Mouse (Mus musculus): ENCODE results near the gene Larp6. TPM values are rescaled to one million over a fixed set of nuclear protein-coding genes. Genes with fewer than 3 reads are reported as not detected.

Gene Larp6
- polyA plus RNA-seq, 1 experiment from 2014 or later = 1.1 TPM

- no peak for ATAC-seq
- TF ChIP-seq CTCF (IDR thresholded peaks at IDR 0.05) (no peak), EP300 (IDR thresholded peaks at IDR 0.05) (no peak)
- Histone ChIP-seq H3K4me2 (replicated peaks; ENCODE audit: low read depth, low read length) (no peak overlapping the region), H3K27ac (ENCODE audit: low read length) (no peak overlapping the region), H3K4me1 (ENCODE audit: insufficient read depth, low read depth, low read length) (no peaks in the 10 kb centered on the region), H3K9me3 (ENCODE audit: low read length) (no peaks in the 10 kb centered on the region), H3K4me3 (ENCODE audit: low read depth, low read length) (no peak overlapping the region), H3K9ac (replicated peaks; ENCODE audit: low read depth) (no peak overlapping the region), H3K36me3 (ENCODE audit: insufficient read depth, low read length) (no peaks in the 10 kb centered on the region), H3K27me3 (replicated peaks; ENCODE audit: insufficient read depth, low read length) (no peaks in the 10 kb centered on the region)
- no peak for DNase-seq (ENCODE audit: low spot score)
- 73% methylated on average over 6 of the region's 6 CpGs for WGBS
These were observed 3.1 kb upstream of the Larp6 start for GRCm38 (mm10) chr9:60709721-60710120.

- ATAC-seq (no peak), DNase-seq (ENCODE audit: low spot score) (no peak)
- no peak overlapping the region for H3K27ac ChIP-seq (ENCODE audit: low read length)
- H3K9ac ChIP-seq (replicated peaks; ENCODE audit: low read depth) = no peak overlapping the region
- no peak overlapping the region for H3K4me3 ChIP-seq (ENCODE audit: low read depth, low read length)
- 73% methylated on average over 5 of the region's 5 CpGs for WGBS
- H3K4me2 ChIP-seq (replicated peaks; ENCODE audit: low read depth, low read length) = no peak overlapping the region
- no peaks in the 10 kb centered on the region for H3K36me3 ChIP-seq (ENCODE audit: insufficient read depth, low read length)
- no peak for TF ChIP-seq EP300 (IDR thresholded peaks at IDR 0.05)
- TF ChIP-seq CTCF (IDR thresholded peaks at IDR 0.05) = no peak
- no peaks in the 10 kb centered on the region for H3K27me3 ChIP-seq (replicated peaks; ENCODE audit: insufficient read depth, low read length)
- H3K4me1 ChIP-seq (ENCODE audit: insufficient read depth, low read depth, low read length) = no peaks in the 10 kb centered on the region
- H3K9me3 ChIP-seq (ENCODE audit: low read length) = no peaks in the 10 kb centered on the region
These were observed 778 bp upstream of the Larp6 start for GRCm38 (mm10) chr9:60712011-60712410.

GRCm38 (mm10) chr9:60713616-60714015, 827 bp downstream of the Larp6 start:
- DNase-seq (ENCODE audit: low spot score) = no peak
- TF ChIP-seq CTCF (IDR thresholded peaks at IDR 0.05) (no peak), EP300 (IDR thresholded peaks at IDR 0.05) (no peak)
- Histone ChIP-seq H3K4me1 (ENCODE audit: insufficient read depth, low read depth, low read length) (no peaks in the 10 kb centered on the region), H3K4me3 (ENCODE audit: low read depth, low read length) (peak overlapping the region; percentile 51; the same call in 1 of the 2 replicates), H3K27ac (ENCODE audit: low read length) (no peak overlapping the region), H3K4me2 (replicated peaks; ENCODE audit: low read depth, low read length) (peak overlapping the region; percentile 98), H3K9ac (replicated peaks; ENCODE audit: low read depth) (no peak overlapping the region), H3K36me3 (ENCODE audit: insufficient read depth, low read length) (no peaks in the 10 kb centered on the region), H3K9me3 (ENCODE audit: low read length) (no peaks in the 10 kb centered on the region), H3K27me3 (replicated peaks; ENCODE audit: insufficient read depth, low read length) (no peaks in the 10 kb centered on the region)
- no peak for ATAC-seq
- 41% methylated on average over 4 of the region's 4 CpGs for WGBS

GRCm38 (mm10) chr9:60714191-60714590, 1.4 kb downstream of the Larp6 start:
- Histone ChIP-seq H3K9ac (replicated peaks; ENCODE audit: low read depth) (no peak overlapping the region), H3K36me3 (ENCODE audit: insufficient read depth, low read length) (no peaks in the 10 kb centered on the region), H3K4me2 (replicated peaks; ENCODE audit: low read depth, low read length) (no peak overlapping the region), H3K4me3 (ENCODE audit: low read depth, low read length) (no peak overlapping the region), H3K27me3 (replicated peaks; ENCODE audit: insufficient read depth, low read length) (no peaks in the 10 kb centered on the region), H3K9me3 (ENCODE audit: low read length) (no peaks in the 10 kb centered on the region), H3K4me1 (ENCODE audit: insufficient read depth, low read depth, low read length) (no peaks in the 10 kb centered on the region), H3K27ac (ENCODE audit: low read length) (no peak overlapping the region)
- no peak for DNase-seq (ENCODE audit: low spot score)
- no peak for ATAC-seq
- TF ChIP-seq CTCF (IDR thresholded peaks at IDR 0.05) (no peak), EP300 (IDR thresholded peaks at IDR 0.05) (no peak)
- 62% methylated on average over 6 of the region's 6 CpGs for WGBS

- 83% methylated on average over 4 of the region's 4 CpGs for WGBS
- no peak for ATAC-seq
- Histone ChIP-seq H3K9ac (replicated peaks; ENCODE audit: low read depth) (no peak overlapping the region), H3K27ac (ENCODE audit: low read length) (no peak overlapping the region), H3K4me3 (ENCODE audit: low read depth, low read length) (no peak overlapping the region), H3K4me1 (ENCODE audit: insufficient read depth, low read depth, low read length) (no peaks in the 10 kb centered on the region), H3K27me3 (replicated peaks; ENCODE audit: insufficient read depth, low read length) (no peaks in the 10 kb centered on the region), H3K4me2 (replicated peaks; ENCODE audit: low read depth, low read length) (no peak overlapping the region), H3K36me3 (ENCODE audit: insufficient read depth, low read length) (no peaks in the 10 kb centered on the region), H3K9me3 (ENCODE audit: low read length) (no peaks in the 10 kb centered on the region)
- TF ChIP-seq CTCF (IDR thresholded peaks at IDR 0.05) (no peak), EP300 (IDR thresholded peaks at IDR 0.05) (no peak)
- DNase-seq (ENCODE audit: low spot score) = no peak
These were observed 2.5 kb downstream of the Larp6 start for GRCm38 (mm10) chr9:60715271-60715670.

GRCm38 (mm10) chr9:60715828-60716227, 3.0 kb downstream of the Larp6 start:
- Histone ChIP-seq H3K9me3 (ENCODE audit: low read length) (no peaks in the 10 kb centered on the region), H3K27me3 (replicated peaks; ENCODE audit: insufficient read depth, low read length) (no peaks in the 10 kb centered on the region), H3K27ac (ENCODE audit: low read length) (no peak overlapping the region), H3K4me3 (ENCODE audit: low read depth, low read length) (no peak overlapping the region), H3K36me3 (ENCODE audit: insufficient read depth, low read length) (no peaks in the 10 kb centered on the region), H3K4me2 (replicated peaks; ENCODE audit: low read depth, low read length) (no peak overlapping the region), H3K9ac (replicated peaks; ENCODE audit: low read depth) (no peak overlapping the region), H3K4me1 (ENCODE audit: insufficient read depth, low read depth, low read length) (no peaks in the 10 kb centered on the region)
- WGBS = 48% methylated on average over 5 of the region's 5 CpGs
- TF ChIP-seq EP300 (IDR thresholded peaks at IDR 0.05) (no peak), CTCF (IDR thresholded peaks at IDR 0.05) (peak; percentile 52)
- no peak for ATAC-seq
- DNase-seq (ENCODE audit: low spot score) = peak; percentile 33

- Histone ChIP-seq H3K9ac (replicated peaks; ENCODE audit: low read depth) (no peak overlapping the region), H3K27ac (ENCODE audit: low read length) (no peak overlapping the region), H3K9me3 (ENCODE audit: low read length) (no peaks in the 10 kb centered on the region), H3K27me3 (replicated peaks; ENCODE audit: insufficient read depth, low read length) (no peaks in the 10 kb centered on the region), H3K4me1 (ENCODE audit: insufficient read depth, low read depth, low read length) (no peaks in the 10 kb centered on the region), H3K4me3 (ENCODE audit: low read depth, low read length) (no peak overlapping the region), H3K4me2 (replicated peaks; ENCODE audit: low read depth, low read length) (no peak overlapping the region), H3K36me3 (ENCODE audit: insufficient read depth, low read length) (no peaks in the 10 kb centered on the region)
- ATAC-seq (no peak), DNase-seq (ENCODE audit: low spot score) (peak; percentile 59)
- TF ChIP-seq EP300 (IDR thresholded peaks at IDR 0.05) (no peak), CTCF (IDR thresholded peaks at IDR 0.05) (peak; percentile 87)
- WGBS = 47% methylated on average over 3 of the region's 3 CpGs
These were observed 5.5 kb downstream of the Larp6 start for GRCm38 (mm10) chr9:60718284-60718683.

All from lung, postnatal 0 days (tissue).